Mouse (Mus musculus) spleen, postnatal 10 days (tissue): ENCODE results near the gene Pitpnm1.
A peak's percentile ranks its signal among the peaks of the same experiment; 100 is the strongest.

Experiments
- DNase-seq, 2 experiments: peaks; one replicate each; pipeline ENCODE4 v3.0.0; 2021 to 2022; ENCODE audit warnings: low spot score in 2 of 2

Gene Pitpnm1

DNA sequence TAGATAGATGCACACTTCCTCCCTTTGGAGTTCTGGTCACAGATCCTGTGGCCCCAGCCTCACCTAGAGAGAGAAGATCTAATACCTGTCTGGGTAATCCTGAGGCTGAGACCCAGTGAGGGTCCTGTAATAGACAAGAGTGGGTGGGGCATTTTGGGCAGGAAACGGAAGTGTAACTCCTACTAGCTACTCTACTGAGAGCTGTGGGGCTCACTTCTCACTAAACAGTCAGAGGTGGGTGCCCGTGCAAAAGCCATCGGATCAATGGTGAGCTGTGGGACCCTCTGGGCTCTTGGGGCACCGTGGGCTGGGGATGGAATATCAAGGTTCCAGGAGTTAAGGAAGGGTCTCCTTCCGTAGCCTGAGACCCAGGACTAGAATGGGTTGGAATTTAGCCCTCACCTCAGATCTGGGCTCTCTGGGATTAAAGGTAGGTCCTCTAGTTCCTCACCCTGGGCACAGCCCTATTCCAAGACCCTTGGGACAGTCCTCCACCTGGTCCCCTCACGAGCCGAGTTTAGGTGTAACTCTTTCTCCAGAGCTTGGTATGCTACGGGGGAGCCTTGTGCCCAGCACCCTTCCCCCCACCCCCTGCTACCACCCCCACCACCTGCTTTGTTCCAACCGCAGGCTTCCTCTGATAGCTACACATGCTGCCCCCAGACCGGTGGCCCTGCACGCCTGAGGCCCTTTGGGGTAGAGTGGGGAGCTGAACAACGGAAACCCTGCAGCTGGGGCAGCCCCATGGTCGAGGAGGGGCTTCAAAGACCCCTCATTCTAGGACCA, 54.8 kb downstream of the Pitpnm1 start:
- DNase-seq: peak in 1 of 2 experiments; percentile 73

DNA sequence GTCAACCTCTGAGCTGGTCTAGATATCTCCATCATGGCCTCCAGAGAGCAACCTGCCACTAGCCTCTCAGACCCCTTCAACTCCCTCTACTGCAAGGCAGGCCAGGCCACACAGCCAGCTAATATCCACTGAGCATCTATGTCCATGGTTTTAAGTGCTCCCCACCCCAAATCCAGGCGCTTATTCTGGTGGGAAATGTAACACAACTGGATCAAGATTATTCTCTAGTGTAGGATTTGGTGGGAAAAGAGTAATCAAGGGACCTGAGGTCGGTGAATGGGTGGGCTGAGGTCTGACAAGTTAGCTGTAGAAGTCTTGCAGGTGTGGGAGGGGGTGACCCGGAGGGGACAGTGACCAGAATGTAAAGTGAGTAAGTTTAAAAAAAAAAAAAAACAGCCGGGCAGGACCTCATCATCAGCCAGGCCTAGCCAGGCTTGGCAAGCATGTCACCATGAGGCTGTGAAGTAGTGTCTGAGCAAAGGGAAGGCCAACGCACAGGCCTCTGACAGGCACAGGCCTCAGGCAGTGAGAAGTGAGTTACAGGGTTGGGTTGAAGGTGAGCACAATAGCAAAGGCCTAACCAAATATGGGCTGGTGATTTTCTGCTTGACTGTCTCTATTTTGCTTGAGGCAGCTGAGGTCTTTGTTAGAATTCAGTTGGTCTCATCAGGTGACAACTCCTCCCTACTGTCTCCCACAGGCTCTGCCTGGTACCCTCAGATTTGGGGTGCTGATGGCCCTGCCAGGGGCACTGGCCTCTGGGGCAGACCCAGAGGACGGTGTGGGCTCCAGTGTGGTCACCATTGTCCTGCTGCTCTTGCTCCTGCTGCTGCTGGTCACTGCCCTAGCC, 55.6 kb downstream of the Pitpnm1 start:
- peak; percentile 31 to 58 for DNase-seq

DNA sequence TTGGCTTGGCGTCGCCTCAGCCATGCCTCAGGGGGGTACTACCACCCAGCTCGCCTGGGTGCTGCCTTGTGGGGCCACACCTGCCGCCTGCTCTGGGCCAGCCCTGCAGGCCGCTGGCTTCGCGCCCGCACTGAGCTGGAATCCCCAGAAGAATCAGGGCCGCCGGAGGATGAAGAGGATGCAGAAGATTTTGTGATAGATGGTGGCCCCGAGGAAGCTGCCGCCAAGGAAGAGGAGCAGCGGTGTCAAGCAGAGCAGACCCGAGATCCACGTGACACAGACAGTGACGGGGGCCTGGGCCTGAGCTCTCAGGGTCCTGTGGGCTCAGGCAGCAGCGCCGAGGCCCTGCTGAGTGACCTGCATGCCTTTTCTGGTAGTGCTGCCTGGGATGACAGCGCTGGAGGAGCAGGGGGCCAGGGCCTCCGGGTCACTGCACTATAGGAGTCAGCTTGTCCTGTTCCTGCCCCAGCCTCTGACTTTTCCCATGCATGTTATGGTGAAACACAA, 56.3 kb downstream of the Pitpnm1 start:
- DNase-seq: no peak

DNA sequence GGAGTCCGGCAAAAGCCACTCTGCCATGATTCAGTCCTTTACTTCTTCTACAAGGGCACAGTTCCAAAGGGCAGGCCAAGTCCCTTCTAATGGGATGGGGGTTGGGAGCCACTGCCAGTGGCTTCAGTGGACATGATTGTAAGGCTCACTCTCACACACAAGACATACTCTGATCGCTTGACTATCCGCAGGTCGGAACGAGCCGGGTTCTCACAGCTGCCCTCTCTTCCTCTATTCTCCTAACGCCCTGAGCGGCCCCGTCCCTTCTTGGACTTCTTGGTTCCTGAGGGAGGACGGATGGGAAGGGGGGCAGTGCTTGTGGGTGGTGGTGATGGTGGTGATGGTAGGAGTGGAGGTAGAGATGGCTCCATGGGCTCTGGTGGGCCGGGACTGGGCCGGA, 57.0 kb downstream of the Pitpnm1 start:
- no peak for DNase-seq

DNA sequence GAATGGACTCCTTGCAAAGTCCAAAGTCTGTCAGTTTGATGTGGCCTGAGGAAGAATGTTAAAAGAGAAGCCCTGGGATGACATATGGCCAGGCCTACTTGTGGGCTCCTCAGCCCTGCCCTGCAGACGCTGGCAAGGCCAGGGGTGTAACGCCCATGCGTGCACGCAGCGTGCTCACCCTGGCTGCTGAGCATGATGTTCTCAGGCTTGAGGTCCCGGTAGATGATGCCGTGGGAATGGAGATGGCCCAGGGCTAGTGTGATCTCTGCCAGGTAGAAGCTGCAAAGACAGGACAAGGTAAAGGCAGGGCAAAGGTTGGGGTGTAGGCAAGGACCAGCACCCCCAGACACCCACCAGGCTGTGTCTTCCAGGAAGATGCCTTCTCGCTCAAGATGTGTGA, 59.3 kb downstream of the Pitpnm1 start:
- DNase-seq: no peak

DNA sequence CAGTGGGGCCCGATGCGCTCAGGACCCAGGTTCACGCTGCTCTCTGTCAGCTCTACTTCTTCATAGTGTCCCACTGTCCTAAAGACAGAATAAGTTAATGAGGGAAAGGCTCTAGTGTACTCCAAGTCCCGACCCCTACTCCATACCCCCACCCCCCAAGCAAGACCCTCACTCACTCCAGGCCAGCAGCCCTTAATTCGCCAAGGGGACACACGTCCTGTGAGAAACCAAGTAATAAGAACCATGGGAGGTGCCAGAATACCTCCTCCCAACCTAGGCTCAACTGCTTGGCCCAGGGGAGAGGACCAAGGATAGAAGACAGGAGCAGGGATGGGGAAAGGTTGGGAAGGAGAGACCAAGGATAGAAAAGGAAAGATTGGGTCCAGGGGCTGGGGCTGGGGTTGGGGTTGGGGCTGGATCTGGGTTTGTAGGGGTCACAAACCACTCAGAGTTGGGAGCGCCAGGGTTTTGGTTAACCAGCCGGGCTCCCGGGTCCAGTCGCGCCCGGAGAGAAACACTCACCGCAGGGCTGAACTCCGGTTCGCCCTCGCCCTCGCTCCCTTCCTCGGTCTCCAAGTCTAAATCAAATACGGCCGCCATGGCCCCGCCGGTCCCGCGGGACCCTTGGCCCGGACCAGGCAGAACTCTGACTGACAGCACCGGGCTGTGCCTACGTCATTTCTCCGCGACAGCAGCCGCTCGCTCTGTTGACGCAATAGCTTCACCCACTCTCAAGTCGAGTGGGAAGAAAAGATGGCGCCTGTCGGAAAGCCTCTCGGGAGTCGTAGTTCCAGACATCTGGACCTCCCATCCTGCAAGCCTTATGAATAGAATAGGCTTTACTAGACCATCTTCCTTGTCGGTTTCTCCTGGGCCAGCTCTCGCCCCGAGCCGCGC, 63.1 kb downstream of the Pitpnm1 start, which contains the start of gene Rps6kb2:
Gene Rps6kb2 (minus strand): TSS at position 709 of the 897 bp plus-strand sequence.
- peak; percentile 95 to 97 for DNase-seq

DNA sequence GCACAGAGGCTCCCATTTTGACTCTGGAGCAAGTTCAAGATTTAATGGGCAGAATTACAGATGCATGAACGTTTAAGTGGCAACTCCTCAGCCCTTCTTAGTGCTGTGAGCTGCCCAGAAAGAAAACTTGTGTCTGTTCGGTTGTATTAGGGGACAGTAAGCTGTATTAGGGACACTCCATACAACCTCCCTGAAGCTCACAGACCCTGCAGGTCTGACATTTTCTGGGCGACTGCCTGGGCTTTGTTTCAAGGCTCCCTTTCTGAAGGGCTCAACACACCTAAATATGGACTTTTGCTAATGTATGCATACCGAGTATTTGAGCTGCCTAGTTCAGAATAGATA, 63.7 kb downstream of the Pitpnm1 start:
- no peak for DNase-seq
